8 mouse cellular contexts compared by ENCODE assay signal in the genomic region with DNA sequence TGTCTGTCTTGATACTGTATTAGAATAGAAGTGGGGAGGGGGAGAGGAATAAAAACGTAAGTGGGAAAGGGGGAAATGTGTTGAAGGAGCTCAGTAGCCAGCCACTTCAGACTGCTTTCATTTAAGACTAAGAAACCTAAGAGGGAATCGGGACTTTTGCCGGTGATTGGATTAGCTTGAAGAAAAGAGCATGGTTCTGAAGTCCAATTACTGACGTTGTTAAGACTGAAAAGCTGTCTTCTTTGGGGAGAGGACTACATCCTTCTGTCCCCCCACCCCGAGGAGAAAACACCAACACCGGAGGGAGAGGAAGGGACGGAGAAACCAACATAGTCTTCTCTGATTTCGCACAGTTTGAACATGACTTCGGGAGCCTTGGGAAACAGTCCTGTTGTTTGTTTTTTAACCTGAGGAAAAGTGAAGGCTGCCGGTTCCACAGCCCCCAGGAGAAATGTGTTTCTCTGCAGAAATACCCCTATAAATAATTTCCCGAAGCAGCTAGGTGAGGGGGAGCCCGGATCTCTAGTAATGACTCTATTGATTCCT. TPM values are rescaled to one million over a fixed set of nuclear protein-coding genes. Genes with fewer than 3 reads are reported as not detected.
DNase-seq lines count a peak whose midpoint lies in the region; ATAC-seq and TF ChIP-seq lines count a peak whose summit lies in the region.

No protein-coding gene starts in this region.

- no peaks in the 10 kb centered on the region for H3K9me3 ChIP-seq in lung, embryonic 14.5 days (ENCODE audit: low read depth, low read length)
- no peaks in the 10 kb centered on the region for H3K9me3 ChIP-seq in heart, embryonic 13.5 days
- no peaks in the 10 kb centered on the region for H3K9me3 ChIP-seq in liver, embryonic 13.5 days (replicated peaks)

- ATAC-seq in lung, embryonic 14.5 days (ENCODE audit: insufficient read depth): no peak
- ATAC-seq in heart, embryonic 13.5 days (ENCODE audit: extremely low read depth, insufficient number of reproducible peaks, low FRiP score, low TSS enrichment): no peak
- no peak for ATAC-seq in liver, embryonic 13.5 days (ENCODE audit: low read depth)
- no peak for ATAC-seq in megakaryocyte progenitor cell, adult 5-6 weeks (replicated peaks; ENCODE audit: poor library complexity)

- H3K9ac ChIP-seq in lung, embryonic 14.5 days: peak overlapping the region; percentile 77
- peak overlapping the region; percentile 89 for H3K9ac ChIP-seq in heart, embryonic 13.5 days
- peak overlapping the region; percentile 74 for H3K9ac ChIP-seq in liver, embryonic 13.5 days

- H3K4me3 ChIP-seq in lung, embryonic 14.5 days (ENCODE audit: low read depth, low read length): peak overlapping the region; percentile 66
- H3K4me3 ChIP-seq in brown adipose tissue, adult 24 weeks (ENCODE audit: insufficient read depth, low read depth, low read length): peak overlapping the region; percentile 98
- peak overlapping the region; percentile 74 for H3K4me3 ChIP-seq in heart, embryonic 13.5 days
- H3K4me3 ChIP-seq in liver, embryonic 13.5 days (replicated peaks): peak overlapping the region; percentile 66

- no peaks in the 10 kb centered on the region for H3K36me3 ChIP-seq in lung, embryonic 14.5 days (ENCODE audit: insufficient read depth)
- no peaks in the 10 kb centered on the region for H3K36me3 ChIP-seq in heart, embryonic 13.5 days
- H3K36me3 ChIP-seq in liver, embryonic 13.5 days: no peaks in the 10 kb centered on the region

- H3K4me2 ChIP-seq in lung, embryonic 14.5 days: peak overlapping the region; percentile 98
- H3K4me2 ChIP-seq in heart, embryonic 13.5 days: peak overlapping the region; percentile 97
- peak overlapping the region; percentile 95 for H3K4me2 ChIP-seq in liver, embryonic 13.5 days

- no peak for TF ChIP-seq CTCF in lung, embryonic 14.5 days (IDR thresholded peaks at IDR 0.05; ENCODE audit: low read depth)

- peak; percentile 67 for DNase-seq in lung, embryonic 14.5 days
- DNase-seq in lung, postnatal 25 days (ENCODE audit: low spot score): no peak
- no peak for DNase-seq in liver, embryonic 13.5 days
- peak; percentile 29 for DNase-seq in thymus, postnatal 14 days
- DNase-seq in right cerebral cortex, postnatal 10 days (ENCODE audit: low spot score in 2 of 2): no peak

- H3K4me1 ChIP-seq in lung, embryonic 14.5 days (ENCODE audit: insufficient read depth): peaks cover 36% of the 10 kb centered on the region
- H3K4me1 ChIP-seq in brown adipose tissue, adult 24 weeks (ENCODE audit: control insufficient read depth, insufficient read depth, insufficient read length, low read length): peaks cover 11% of the 10 kb centered on the region
- H3K4me1 ChIP-seq in heart, embryonic 13.5 days: peaks cover 46% of the 10 kb centered on the region
- H3K4me1 ChIP-seq in liver, embryonic 13.5 days (replicated peaks): peaks cover 41% of the 10 kb centered on the region

- H3K27ac ChIP-seq in lung, embryonic 14.5 days (ENCODE audit: low read depth): peak overlapping the region; percentile 85
- H3K27ac ChIP-seq in brown adipose tissue, adult 24 weeks (replicated peaks; ENCODE audit: low read depth, low read length): peak overlapping the region; percentile 94
- H3K27ac ChIP-seq in heart, embryonic 13.5 days (replicated peaks): peak overlapping the region; percentile 91
- 0 out of 2 replicates have a peak overlapping the region, but pooled peaks have one; percentile 21 for H3K27ac ChIP-seq in liver, embryonic 13.5 days

- WGBS in lung, embryonic 14.5 days: under 1% methylated on average over 12 of the region's 12 CpGs
- WGBS in heart, embryonic 13.5 days: 0% methylated on average over 12 of the region's 12 CpGs
- WGBS in liver, embryonic 13.5 days (ENCODE audit: insufficient replicate concordance): under 1% methylated on average over 12 of the region's 12 CpGs

- H3K27me3 ChIP-seq in lung, embryonic 14.5 days (ENCODE audit: insufficient read depth, low read length): no peaks in the 10 kb centered on the region
- H3K27me3 ChIP-seq in heart, embryonic 13.5 days (replicated peaks): no peaks in the 10 kb centered on the region
- H3K27me3 ChIP-seq in liver, embryonic 13.5 days: peaks cover 4% of the 10 kb centered on the region; the same call in 1 of the 2 replicates

RNA-seq across cellular contexts. Expression of a gene that starts 0.6 kb away (rescaled TPM):
- 12.3 and 12.8 TPM in 2 replicates for polyA plus RNA-seq in lung, embryonic 14.5 days (2014; fragmentation: Nextera tagmentation; extraction: Ambion mirVana)
- polyA plus RNA-seq in brown adipose tissue, adult 24 weeks (2012; ENCODE audit: insufficient read depth, insufficient read length, missing spikeins): 1.6 and 2.5 TPM in 2 replicates
- polyA plus RNA-seq in heart, embryonic 13.5 days (2015; fragmentation: Nextera tagmentation; extraction: Ambion mirVana): 9.5 and 9.8 TPM in 2 replicates
- 1.0 and 1.2 TPM in 2 replicates for polyA plus RNA-seq in liver, embryonic 13.5 days (2015; fragmentation: Nextera tagmentation; extraction: Ambion mirVana)
- 1.1 and 2.9 TPM in 2 replicates for total RNA-seq in megakaryocyte progenitor cell, adult 5-6 weeks (2015)
- total RNA-seq in megakaryocyte progenitor cell, adult 5-6 weeks (2017): 0.46 and 0.71 TPM in 2 replicates

RNA-seq across cellular contexts. Expression of a gene that starts 50.4 kb away (rescaled TPM):
- polyA plus RNA-seq in lung, embryonic 14.5 days (2014; fragmentation: Nextera tagmentation; extraction: Ambion mirVana): 14.4 and 14.7 TPM in 2 replicates
- polyA plus RNA-seq in brown adipose tissue, adult 24 weeks (2012; ENCODE audit: insufficient read depth, insufficient read length, missing spikeins): 5.5 and 7.6 TPM in 2 replicates
- 6.3 and 7.0 TPM in 2 replicates for polyA plus RNA-seq in heart, embryonic 13.5 days (2015; fragmentation: Nextera tagmentation; extraction: Ambion mirVana)
- polyA plus RNA-seq in liver, embryonic 13.5 days (2015; fragmentation: Nextera tagmentation; extraction: Ambion mirVana): 9.5 and 12.3 TPM in 2 replicates
- total RNA-seq in megakaryocyte progenitor cell, adult 5-6 weeks (2015): 26.0 and 34.7 TPM in 2 replicates
- total RNA-seq in megakaryocyte progenitor cell, adult 5-6 weeks (2017): 31.0 and 42.6 TPM in 2 replicates

RNA-seq across cellular contexts. Expression of a gene that starts 51.6 kb away (rescaled TPM):
- polyA plus RNA-seq in lung, embryonic 14.5 days (2014; fragmentation: Nextera tagmentation; extraction: Ambion mirVana): 8.0 and 9.3 TPM in 2 replicates
- 4.4 and 5.8 TPM in 2 replicates for polyA plus RNA-seq in brown adipose tissue, adult 24 weeks (2012; ENCODE audit: insufficient read depth, insufficient read length, missing spikeins)
- 7.8 and 8.2 TPM in 2 replicates for polyA plus RNA-seq in heart, embryonic 13.5 days (2015; fragmentation: Nextera tagmentation; extraction: Ambion mirVana)
- 2.2 and 3.4 TPM in 2 replicates for polyA plus RNA-seq in liver, embryonic 13.5 days (2015; fragmentation: Nextera tagmentation; extraction: Ambion mirVana)
- 5.5 and 6.4 TPM in 2 replicates for total RNA-seq in megakaryocyte progenitor cell, adult 5-6 weeks (2015)
- 7.5 and 9.4 TPM in 2 replicates for total RNA-seq in megakaryocyte progenitor cell, adult 5-6 weeks (2017)

Comparison
In these comparisons a context has a peak if more than half of its experiments do, and no peak if none do; other contexts are left out.
1. DNase-seq: peak in lung, embryonic 14.5 days (single experiment) and thymus, postnatal 14 days (single experiment); none in lung, postnatal 25 days (single experiment), liver, embryonic 13.5 days (single experiment) and right cerebral cortex, postnatal 10 days (0 of 2).
2. H3K27ac ChIP-seq: peak in every context shown above with its lines; median percentile 94 in brown adipose tissue, adult 24 weeks; 91 in heart, embryonic 13.5 days; 85 in lung, embryonic 14.5 days; 21 in liver, embryonic 13.5 days.
3. Peak in every context shown above with its lines, with median percentiles within 50 percentile points of each other: H3K4me2 ChIP-seq, H3K4me3 ChIP-seq and H3K9ac ChIP-seq.